Mouse (Mus musculus) layer of hippocampus, adult 9-11 months (tissue): ENCODE results near the gene Ddx19b.
"Not testable (repeated sequence)": the region's sequence is repeated elsewhere in the genome, so short reads cannot be mapped to it uniquely, and the experiment has no call there.

Source experiments
- DNase-seq: peaks from one replicate; pipeline ENCODE4 v3.0.0; 2022

The Ddx19b gene

GRCm38 (mm10) chr8:111033482-111034215 is 2.1 kb upstream of the Ddx19b start:
- DNase-seq, result peak; percentile 100

GRCm38 (mm10) chr8:111032916-111033315 is 1.4 kb upstream of the Ddx19b start, which contains the start of gene Aars:
TSS of gene Aars (plus strand) at chr8:111033144.
- no peak for DNase-seq

GRCm38 (mm10) chr8:111030045-111030444 is 1.5 kb downstream of the Ddx19b start:
- DNase-seq, result no peak

GRCm38 (mm10) chr8:111029589-111029988 is 2.0 kb downstream of the Ddx19b start:
- no peak for DNase-seq

- DNase-seq, result peak; percentile 87
Observed at GRCm38 (mm10) chr8:111027391-111027937, 4.1 kb downstream of the Ddx19b start.

- not testable (repeated sequence) for DNase-seq
Observed at GRCm38 (mm10) chr8:111026609-111027008, 4.9 kb downstream of the Ddx19b start.

GRCm38 (mm10) chr8:111010230-111010991 is 21.1 kb downstream of the Ddx19b start:
- DNase-seq, result not testable (repeated sequence)

GRCm38 (mm10) chr8:110997547-110998531 is 33.7 kb downstream of the Ddx19b start, which contains the start of gene Ddx19a:
TSS of gene Ddx19a (minus strand) at chr8:110997800.
- peak; percentile 88 for DNase-seq

- DNase-seq, result no peak
Observed at GRCm38 (mm10) chr8:110996641-110997430, 34.7 kb downstream of the Ddx19b start.

- DNase-seq, result no peak
Observed at GRCm38 (mm10) chr8:110990017-110990416, 41.5 kb downstream of the Ddx19b start.

- DNase-seq, result no peak
Observed at GRCm38 (mm10) chr8:110987805-110988744, 43.5 kb downstream of the Ddx19b start.

- no peak for DNase-seq
Observed at GRCm38 (mm10) chr8:110981304-110981703, 50.2 kb downstream of the Ddx19b start.

GRCm38 (mm10) chr8:110977987-110978386 is 53.6 kb downstream of the Ddx19b start:
- not testable (repeated sequence) for DNase-seq

- DNase-seq, result not testable (repeated sequence)
Observed at GRCm38 (mm10) chr8:110976532-110976931, 55.0 kb downstream of the Ddx19b start.

GRCm38 (mm10) chr8:110969910-110970770 is 61.4 kb downstream of the Ddx19b start:
- peak; percentile 96 for DNase-seq

- no peak for DNase-seq
Observed at GRCm38 (mm10) chr8:110967326-110967725, 64.2 kb downstream of the Ddx19b start.

- no peak for DNase-seq
Observed at GRCm38 (mm10) chr8:110966586-110966985, 65.0 kb downstream of the Ddx19b start.

GRCm38 (mm10) chr8:110965594-110965993 is 66.0 kb downstream of the Ddx19b start:
- DNase-seq, result peak; percentile 68

GRCm38 (mm10) chr8:110964666-110965065 is 66.9 kb downstream of the Ddx19b start:
- no peak for DNase-seq
